Mouse (Mus musculus): Measurements from ENCODE around the gene Uso1. TPM values are rescaled to one million over a fixed set of nuclear protein-coding genes. Genes with fewer than 3 reads are reported as not detected.

Gene Uso1
- polyA plus RNA-seq, 2 experiments: 14.3 to 18.6 TPM

DNA sequence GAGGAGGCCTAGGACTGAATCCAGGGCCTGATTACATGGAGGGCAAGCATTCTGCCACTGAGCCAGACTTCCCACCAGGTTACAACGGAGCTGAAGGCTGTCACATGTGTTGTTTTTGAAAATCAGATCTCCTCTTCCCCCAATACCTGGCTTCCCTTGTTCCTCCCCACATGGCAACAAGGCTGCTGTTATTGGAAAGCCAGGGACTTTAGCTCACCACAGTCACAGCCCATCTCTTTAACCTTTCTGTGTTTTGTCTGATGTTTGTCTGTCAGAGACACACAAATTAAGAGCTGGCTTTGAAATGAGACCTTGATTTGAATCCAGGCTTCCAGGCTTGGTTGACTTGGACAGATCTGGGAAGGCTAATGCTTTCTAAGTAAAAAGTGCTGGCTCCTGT lies 1.5 kb downstream of the Uso1 start:
- no peaks in the 10 kb centered on the region for H3K36me3 ChIP-seq (replicated peaks; ENCODE audit: control insufficient read depth, insufficient read depth, low read depth)
- WGBS (ENCODE audit: insufficient replicate concordance): 24% methylated on average over 1 of the region's 1 CpGs
- TF ChIP-seq CTCF (IDR thresholded peaks at IDR 0.05; ENCODE audit: low read depth): no peak
- no peak for TF ChIP-seq EP300 (IDR thresholded peaks at IDR 0.05; ENCODE audit: low read depth)
- H3K9me3 ChIP-seq (ENCODE audit: control insufficient read depth, low read length): no peaks in the 10 kb centered on the region
- no peak overlapping the region for H3K27ac ChIP-seq
- H3K4me3 ChIP-seq (ENCODE audit: insufficient read depth in 1 of 2, low read depth in 2 of 2, low read length in 2 of 2): peak overlapping the region; percentile 46 to 98; a peak in 3 of 4 replicates
- ATAC-seq (ENCODE audit: insufficient read depth): no peak
- H3K27me3 ChIP-seq (ENCODE audit: control insufficient read depth, insufficient read depth, low read length): no peaks in the 10 kb centered on the region
- DNase-seq (ENCODE audit: low read depth in 3 of 3, low spot score in 3 of 3): no peak
- H3K4me2 ChIP-seq (ENCODE audit: low read depth): peak overlapping the region; percentile 98
- H3K9ac ChIP-seq (replicated peaks): peak overlapping the region; percentile 98
- peaks cover 15 to 20% of the 10 kb centered on the region in 2 experiments for H3K4me1 ChIP-seq (replicated peaks; ENCODE audit: control insufficient read depth in 2 of 2, insufficient read depth in 2 of 2, low read length in 1 of 2)

DNA sequence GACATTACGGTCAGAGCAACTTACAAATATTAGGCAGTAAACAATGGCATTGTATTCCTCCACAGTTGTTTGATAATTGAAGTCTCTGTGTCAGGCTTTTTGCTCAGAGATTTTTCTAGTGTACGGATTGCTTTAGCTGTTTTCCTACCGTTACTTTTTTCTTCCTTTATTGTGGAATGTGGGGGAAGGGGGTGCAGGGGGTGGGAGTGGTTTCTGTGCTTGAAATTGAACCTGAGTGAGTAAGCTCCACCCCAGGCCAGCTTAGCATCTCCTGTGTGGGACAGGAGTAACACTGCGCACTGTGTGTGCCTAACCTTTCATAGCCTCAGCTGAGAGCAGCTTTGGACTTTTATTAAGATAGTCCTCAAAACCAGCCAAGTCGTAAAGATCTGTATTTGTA lies 4.0 kb downstream of the Uso1 start:
- no peak for TF ChIP-seq CTCF (IDR thresholded peaks at IDR 0.05; ENCODE audit: low read depth)
- TF ChIP-seq EP300 (IDR thresholded peaks at IDR 0.05; ENCODE audit: low read depth): no peak
- DNase-seq (ENCODE audit: low read depth in 3 of 3, low spot score in 3 of 3) (no peak), ATAC-seq (ENCODE audit: insufficient read depth) (no peak)
- Histone ChIP-seq H3K27me3 (ENCODE audit: control insufficient read depth, insufficient read depth, low read length) (no peaks in the 10 kb centered on the region), H3K4me3 (ENCODE audit: insufficient read depth in 1 of 2, low read depth in 2 of 2, low read length in 2 of 2) (no peak overlapping the region), H3K4me2 (ENCODE audit: low read depth) (no peak overlapping the region), H3K4me1 (replicated peaks; ENCODE audit: control insufficient read depth in 2 of 2, insufficient read depth in 2 of 2, low read length in 1 of 2) (peaks cover 20 to 21% of the 10 kb centered on the region in 2 experiments), H3K9me3 (ENCODE audit: control insufficient read depth, low read length) (no peaks in the 10 kb centered on the region), H3K36me3 (replicated peaks; ENCODE audit: control insufficient read depth, insufficient read depth, low read depth) (no peaks in the 10 kb centered on the region), H3K9ac (replicated peaks) (no peak overlapping the region), H3K27ac (no peak overlapping the region)
- 82% methylated on average over 5 of the region's 5 CpGs for WGBS (ENCODE audit: insufficient replicate concordance)

DNA sequence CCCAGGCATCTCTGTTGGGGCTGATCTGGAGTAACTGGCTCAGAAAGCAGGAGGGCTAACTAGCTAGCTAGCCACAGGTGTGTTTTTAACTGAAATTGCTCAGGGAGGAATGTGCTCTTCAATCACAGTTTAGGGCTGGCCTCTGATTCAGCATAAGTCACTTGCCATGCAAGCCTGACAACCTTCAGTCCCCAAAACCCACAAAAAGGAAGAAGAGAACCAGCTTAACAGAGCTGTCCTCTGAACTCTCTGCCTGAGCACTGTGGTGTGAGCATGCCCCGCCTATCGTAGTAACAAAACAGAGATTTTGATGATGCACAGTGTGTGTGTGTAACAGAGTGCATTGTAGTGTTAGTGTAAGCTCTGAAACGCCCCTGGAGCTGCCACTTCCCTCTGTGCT lies 4.7 kb downstream of the Uso1 start:
- no peak overlapping the region for H3K27ac ChIP-seq
- DNase-seq (ENCODE audit: low read depth in 3 of 3, low spot score in 3 of 3): no peak
- 63% methylated on average over 3 of the region's 3 CpGs for WGBS (ENCODE audit: insufficient replicate concordance)
- H3K4me3 ChIP-seq (ENCODE audit: insufficient read depth in 1 of 2, low read depth in 2 of 2, low read length in 2 of 2): no peak overlapping the region
- ATAC-seq (ENCODE audit: insufficient read depth): no peak
- TF ChIP-seq CTCF (IDR thresholded peaks at IDR 0.05; ENCODE audit: low read depth): no peak
- TF ChIP-seq EP300 (IDR thresholded peaks at IDR 0.05; ENCODE audit: low read depth): no peak
- H3K4me1 ChIP-seq (replicated peaks; ENCODE audit: control insufficient read depth in 2 of 2, insufficient read depth in 2 of 2, low read length in 1 of 2): peaks cover 16 to 18% of the 10 kb centered on the region in 2 experiments
- no peak overlapping the region for H3K4me2 ChIP-seq (ENCODE audit: low read depth)
- H3K36me3 ChIP-seq (replicated peaks; ENCODE audit: control insufficient read depth, insufficient read depth, low read depth): no peaks in the 10 kb centered on the region
- H3K9ac ChIP-seq (replicated peaks): no peak overlapping the region
- no peaks in the 10 kb centered on the region for H3K9me3 ChIP-seq (ENCODE audit: control insufficient read depth, low read length)
- H3K27me3 ChIP-seq (ENCODE audit: control insufficient read depth, insufficient read depth, low read length): no peaks in the 10 kb centered on the region

DNA sequence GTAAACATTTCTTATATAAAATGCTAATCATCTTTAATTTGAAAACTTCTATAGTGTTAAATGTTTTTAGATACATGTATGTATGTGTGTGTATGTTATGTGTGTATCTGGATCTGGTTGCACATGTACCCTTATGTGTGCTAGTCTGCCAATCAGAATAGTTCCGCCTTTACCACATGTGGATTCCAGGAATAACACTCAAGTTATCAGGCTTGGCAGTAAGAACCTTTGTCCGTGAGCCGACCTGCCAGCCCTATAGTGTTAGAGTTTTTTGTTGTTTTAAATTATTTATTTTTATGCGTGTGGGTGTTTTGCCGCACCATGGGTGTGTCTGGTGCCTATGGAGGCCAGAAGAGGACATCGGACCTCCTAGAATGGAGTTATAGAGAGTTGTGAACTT lies 5.9 kb downstream of the Uso1 start:
- H3K4me3 ChIP-seq (ENCODE audit: insufficient read depth in 1 of 2, low read depth in 2 of 2, low read length in 2 of 2): no peak overlapping the region
- no peak overlapping the region for H3K4me2 ChIP-seq (ENCODE audit: low read depth)
- H3K9ac ChIP-seq (replicated peaks): no peak overlapping the region
- ATAC-seq (ENCODE audit: insufficient read depth): no peak
- H3K4me1 ChIP-seq (replicated peaks; ENCODE audit: control insufficient read depth in 2 of 2, insufficient read depth in 2 of 2, low read length in 1 of 2): peaks cover 14 to 21% of the 10 kb centered on the region in 2 experiments
- no peaks in the 10 kb centered on the region for H3K27me3 ChIP-seq (ENCODE audit: control insufficient read depth, insufficient read depth, low read length)
- TF ChIP-seq CTCF (IDR thresholded peaks at IDR 0.05; ENCODE audit: low read depth): no peak
- no peak for TF ChIP-seq EP300 (IDR thresholded peaks at IDR 0.05; ENCODE audit: low read depth)
- H3K36me3 ChIP-seq (replicated peaks; ENCODE audit: control insufficient read depth, insufficient read depth, low read depth): no peaks in the 10 kb centered on the region
- H3K9me3 ChIP-seq (ENCODE audit: control insufficient read depth, low read length): no peaks in the 10 kb centered on the region
- no peak overlapping the region for H3K27ac ChIP-seq
- 74% methylated on average over 6 of the region's 6 CpGs for WGBS (ENCODE audit: insufficient replicate concordance)
- DNase-seq (ENCODE audit: low read depth in 3 of 3, low spot score in 3 of 3): no peak

DNA sequence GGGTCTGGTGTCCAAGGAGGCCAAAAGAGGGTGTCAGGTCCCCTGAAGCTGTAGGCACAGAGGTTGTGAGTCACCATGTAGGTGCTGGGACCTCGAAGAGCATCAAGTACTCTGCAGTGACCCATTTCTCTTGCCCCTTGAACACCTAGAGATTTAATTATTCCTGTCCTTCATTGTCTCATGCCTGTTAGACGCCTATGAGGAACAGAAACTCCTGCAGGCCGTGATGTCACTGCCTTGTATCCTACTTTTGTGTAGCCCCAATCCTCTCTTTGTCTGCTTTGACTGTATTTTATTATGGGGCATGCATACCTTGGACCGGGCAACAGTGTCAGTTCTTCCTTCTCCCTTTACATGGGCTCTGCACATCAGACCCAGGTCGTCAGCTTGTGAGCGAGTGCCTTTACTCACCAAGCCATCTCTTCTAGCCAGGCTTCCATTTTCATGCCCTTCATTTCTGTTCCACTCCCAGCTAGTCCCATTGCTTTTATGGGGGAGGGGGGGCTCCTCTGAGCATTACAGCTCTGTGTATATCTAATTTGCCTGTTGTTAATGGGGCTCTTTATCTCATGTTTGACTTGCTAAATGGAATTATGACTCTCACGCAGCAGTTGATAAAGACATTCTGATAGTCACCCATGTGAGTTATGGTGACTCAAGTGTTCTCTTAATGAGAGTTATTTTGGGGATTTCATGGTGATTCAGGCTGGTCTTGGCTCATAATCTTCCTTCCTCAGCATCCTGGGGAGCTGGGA lies 7.4 kb downstream of the Uso1 start:
- 65% methylated on average over 7 of the region's 7 CpGs for WGBS (ENCODE audit: insufficient replicate concordance)

More for the DNA sequence above, 7.4 kb downstream of the Uso1 start:
- Histone ChIP-seq H3K9ac (replicated peaks) (no peak overlapping the region), H3K36me3 (replicated peaks; ENCODE audit: control insufficient read depth, insufficient read depth, low read depth) (no peaks in the 10 kb centered on the region), H3K27me3 (ENCODE audit: control insufficient read depth, insufficient read depth, low read length) (no peaks in the 10 kb centered on the region), H3K9me3 (ENCODE audit: control insufficient read depth, low read length) (no peaks in the 10 kb centered on the region), H3K4me2 (ENCODE audit: low read depth) (no peak overlapping the region), H3K27ac (no peak overlapping the region; the same call in 1 of the 2 replicates), H3K4me3 (ENCODE audit: insufficient read depth in 1 of 2, low read depth in 2 of 2, low read length in 2 of 2) (no peak overlapping the region), H3K4me1 (replicated peaks; ENCODE audit: control insufficient read depth in 2 of 2, insufficient read depth in 2 of 2, low read length in 1 of 2) (peaks cover 17 to 27% of the 10 kb centered on the region in 2 experiments)
- DNase-seq (ENCODE audit: low read depth in 3 of 3, low spot score in 3 of 3): no peak
- ATAC-seq (ENCODE audit: insufficient read depth): peak; percentile 26; the same call in 1 of the 2 replicates
- TF ChIP-seq EP300 (IDR thresholded peaks at IDR 0.05; ENCODE audit: low read depth): no peak
- TF ChIP-seq CTCF (IDR thresholded peaks at IDR 0.05; ENCODE audit: low read depth): no peak
